Mouse (Mus musculus) yolk sac, embryonic 10.5 days (tissue): Measurements from ENCODE around the gene Olfr740.

Source experiments
- DNase-seq: peaks from one replicate; pipeline ENCODE4 v3.0.0-alpha.2; 2017; ENCODE audit warnings: low spot score

The Olfr740 gene

GRCm38 (mm10) chr14:50445245-50445644, at the start of gene Olfr740:
Gene Olfr740 (plus strand): TSS chr14:50445545.
- DNase-seq = no peak

GRCm38 (mm10) chr14:50407268-50407667, 38.1 kb upstream of the Olfr740 start, which contains the start of gene Olfr738:
Gene Olfr738 (plus strand): TSS chr14:50407568.
- DNase-seq = no peak

GRCm38 (mm10) chr14:50418326-50418725, 27.0 kb upstream of the Olfr740 start, which contains the start of gene Olfr739:
Gene Olfr739 (plus strand): TSS chr14:50418626.
- DNase-seq = no peak

GRCm38 (mm10) chr14:50472438-50472837, 27.1 kb downstream of the Olfr740 start, which contains the start of gene Olfr741:
Gene Olfr741 (plus strand): TSS chr14:50472738.
- DNase-seq = no peak

- DNase-seq = no peak
Measured at GRCm38 (mm10) chr14:50478406-50478805, 33.1 kb downstream of the Olfr740 start.

GRCm38 (mm10) chr14:50503300-50503699, 58.0 kb downstream of the Olfr740 start, which contains the start of gene Olfr742:
Gene Olfr742 (plus strand): TSS chr14:50503600.
- no peak for DNase-seq
